Mouse (Mus musculus): Measurements from ENCODE around the gene Pkn3.

DNA sequence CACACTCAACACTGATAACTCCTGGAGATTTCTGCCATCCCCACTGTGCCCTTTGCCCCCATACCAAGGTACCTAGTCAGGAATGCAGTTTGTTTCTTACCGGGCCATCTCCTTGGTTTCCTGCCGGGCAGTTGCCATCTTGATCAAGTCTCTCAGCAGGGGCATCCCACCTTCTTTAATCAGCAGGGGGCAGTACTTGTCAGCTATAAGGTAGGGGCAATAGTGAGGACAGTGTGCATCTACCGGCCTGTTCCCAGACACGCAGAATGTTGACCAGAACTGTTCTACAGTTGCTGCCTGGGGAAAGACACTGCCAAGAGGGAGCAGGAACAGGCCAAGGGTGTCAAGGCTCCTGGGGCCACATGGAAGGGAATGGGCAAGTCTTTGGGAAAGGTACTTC, 22.7 kb downstream of the Pkn3 start:
- TF ChIP-seq MAX (IDR thresholded peaks at IDR 0.05; ENCODE audit: low read depth) = no peak
- TF ChIP-seq E2F4 (IDR thresholded peaks at IDR 0.05; ENCODE audit: insufficient read depth) = no peak
